Mouse (Mus musculus): ENCODE results near the gene Olfr15.

The Olfr15 gene

DNA sequence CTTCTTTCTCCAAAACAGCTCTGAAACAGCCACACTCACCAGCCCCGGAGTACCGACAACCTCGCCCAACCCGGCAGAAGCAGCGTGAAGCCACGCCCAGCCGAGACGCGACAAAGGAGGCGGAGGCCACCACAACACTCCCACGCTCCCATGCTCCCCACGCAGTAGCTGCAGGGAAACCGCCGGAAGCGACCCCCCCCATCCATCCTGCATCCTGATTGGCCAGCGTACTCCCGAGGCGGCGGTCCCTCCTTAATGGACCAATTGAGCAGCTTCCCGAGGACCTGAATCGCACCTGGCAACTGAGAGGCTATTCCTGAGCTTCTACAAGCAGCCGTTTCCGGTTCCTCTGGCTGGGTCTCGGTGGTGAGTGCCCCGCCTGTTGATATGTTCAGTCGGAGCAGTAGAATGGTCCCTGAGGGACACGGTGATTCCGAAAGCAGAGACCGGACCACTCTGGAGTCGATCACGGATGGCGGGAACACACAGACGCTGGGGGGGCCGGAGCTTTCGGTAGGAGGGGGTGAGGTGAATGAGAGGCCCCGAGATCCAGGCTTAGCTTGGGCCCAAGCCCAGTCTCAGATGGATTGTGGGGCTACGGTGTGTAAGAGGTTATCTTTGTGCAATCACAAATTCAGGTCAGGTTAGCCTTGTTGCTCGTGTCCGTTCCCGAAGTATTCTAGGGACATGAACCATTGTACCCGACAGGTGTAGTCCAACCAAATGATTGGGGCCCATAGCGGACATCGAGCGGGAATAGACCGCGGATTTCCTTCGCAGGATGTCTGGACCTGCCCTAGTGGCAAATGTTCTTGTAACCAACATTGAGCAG, 41.8 kb downstream of the Olfr15 start, which contains the start of gene Naa60:
Gene Naa60, plus strand, starts transcription at position 160 of the 832 bp plus-strand sequence.
- peak; percentile 78 for DNase-seq (ENCODE audit: low spot score)

DNA sequence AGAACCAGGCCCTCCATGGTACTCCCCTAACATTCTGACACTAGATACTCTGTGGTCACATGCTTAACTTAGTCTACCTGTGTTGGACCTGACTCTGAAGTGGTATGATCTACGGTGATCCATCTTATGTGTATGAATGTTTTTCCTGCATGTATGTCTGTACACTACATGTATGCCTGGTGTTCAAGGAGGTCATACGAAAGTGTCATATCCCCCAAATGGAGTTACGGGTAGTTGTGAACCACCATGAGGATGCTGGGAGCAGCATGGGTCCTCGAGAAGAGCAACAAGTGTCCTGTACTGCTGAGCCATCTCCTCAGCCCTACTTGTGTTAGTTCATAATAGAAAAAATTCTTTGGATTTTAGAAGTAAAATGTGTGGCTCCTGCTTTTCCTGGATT, 45.7 kb downstream of the Olfr15 start:
- DNase-seq (ENCODE audit: low spot score), result no peak

DNA sequence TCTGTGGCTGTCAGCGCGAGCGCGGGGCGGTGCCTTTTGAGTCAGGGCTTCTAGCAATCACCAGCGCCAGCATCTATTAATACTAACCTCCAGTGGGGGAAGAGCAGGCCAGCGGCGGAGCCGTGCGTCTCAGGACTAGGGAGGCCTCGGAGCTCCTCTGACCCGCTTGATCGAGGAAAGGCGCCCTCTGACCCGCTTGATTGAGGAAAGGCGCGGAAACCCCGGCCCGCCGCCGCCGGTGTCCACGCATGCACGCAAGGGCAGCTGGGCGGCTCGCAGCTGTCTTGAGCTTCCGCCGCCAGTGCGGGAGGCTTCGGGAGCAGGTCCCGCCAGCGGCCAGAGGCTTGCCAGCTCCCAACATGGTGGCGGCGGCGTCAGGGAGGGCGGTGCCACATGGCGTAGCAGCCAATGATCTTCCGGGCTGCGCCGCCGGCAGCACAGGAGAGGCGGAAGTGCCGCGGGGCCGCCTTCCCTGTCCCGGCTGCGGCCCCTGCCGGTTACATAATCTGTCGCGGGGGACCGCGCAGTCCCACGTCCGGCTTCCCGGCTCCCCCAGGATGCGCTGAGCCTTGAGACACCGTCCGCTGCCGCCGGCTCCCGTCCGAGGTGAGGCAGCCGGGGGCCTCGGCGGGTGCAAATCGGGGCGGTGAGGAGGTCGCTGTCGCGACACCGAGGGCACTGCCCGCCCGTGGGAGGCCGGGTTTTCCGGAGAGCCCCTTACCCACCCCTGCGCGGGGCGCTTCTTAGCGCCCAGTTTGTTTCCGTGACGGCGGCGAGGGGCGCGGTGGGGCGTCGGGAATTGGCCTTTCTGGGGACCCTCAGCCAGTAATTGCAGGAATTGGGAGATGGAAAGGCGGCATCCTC, 53.8 kb downstream of the Olfr15 start, which contains the start of the genes Zfp597 and Gm20695:
Gene Zfp597, minus strand, starts transcription at position 361 of the 864 bp plus-strand sequence.
Gene Gm20695, plus strand, starts transcription at position 448 of the 864 bp plus-strand sequence.
- DNase-seq (ENCODE audit: low spot score), result peak; percentile 86

DNA sequence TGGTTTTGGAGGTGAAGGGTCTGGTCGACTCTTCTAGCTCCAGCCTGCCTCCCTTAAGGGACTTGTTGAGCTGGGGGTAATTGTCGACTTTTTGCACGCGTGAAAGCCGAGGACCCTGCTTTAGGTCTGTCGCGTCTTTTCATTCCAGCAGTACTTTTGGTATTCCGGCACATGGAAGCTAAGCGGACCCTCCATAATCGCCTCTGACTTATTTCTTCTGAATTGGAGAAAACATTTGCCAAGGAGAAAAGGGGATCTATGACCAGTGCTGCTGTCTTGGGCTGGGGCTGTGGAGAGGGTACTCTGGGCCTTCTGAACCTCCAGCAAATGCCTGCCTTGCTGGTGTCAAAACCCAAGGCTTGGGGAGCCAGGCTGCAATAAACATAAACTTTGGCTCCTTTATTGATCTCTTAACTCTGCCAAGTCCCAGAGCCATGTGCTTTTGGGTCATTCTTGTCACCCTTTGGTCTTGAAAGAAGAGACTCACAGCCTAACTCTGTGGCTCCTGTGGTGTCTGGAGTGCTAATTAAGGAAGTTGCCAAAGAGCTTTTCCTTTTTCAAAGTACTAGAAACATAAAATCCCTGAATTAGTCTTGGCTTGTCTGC, 54.5 kb downstream of the Olfr15 start:
- DNase-seq (ENCODE audit: low spot score), result no peak

DNA sequence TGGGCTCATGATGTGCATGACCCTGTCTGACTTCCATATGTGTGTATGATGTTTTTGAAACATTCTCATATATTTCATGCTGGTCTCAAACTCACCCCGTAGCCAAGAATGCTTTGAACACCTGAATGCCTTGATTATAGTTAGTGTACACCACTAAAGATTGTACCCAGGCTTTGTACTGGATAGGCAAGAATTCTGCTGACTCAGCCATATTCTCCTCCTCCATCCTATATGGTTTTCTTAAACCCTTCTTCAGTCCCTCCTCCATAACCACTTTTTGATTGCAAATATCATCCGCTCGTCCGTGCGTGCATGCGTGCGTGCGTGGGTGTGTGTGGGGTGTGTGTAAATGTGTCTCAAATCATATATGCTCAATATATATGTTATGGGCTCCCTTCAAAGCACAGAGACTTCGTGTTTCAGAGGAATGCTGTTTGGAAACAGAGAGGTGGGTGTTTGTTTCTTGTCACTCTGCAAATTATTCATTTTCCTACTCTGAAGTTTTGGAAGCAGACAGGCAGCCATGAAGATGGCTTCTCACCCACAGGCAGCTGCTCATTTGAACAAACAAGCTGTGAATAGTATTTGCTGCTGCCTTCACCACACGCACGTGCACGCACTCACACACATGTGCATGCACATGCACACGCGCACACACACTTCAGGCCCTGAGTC, 61.1 kb downstream of the Olfr15 start:
- no peak for DNase-seq (ENCODE audit: low spot score)

DNA sequence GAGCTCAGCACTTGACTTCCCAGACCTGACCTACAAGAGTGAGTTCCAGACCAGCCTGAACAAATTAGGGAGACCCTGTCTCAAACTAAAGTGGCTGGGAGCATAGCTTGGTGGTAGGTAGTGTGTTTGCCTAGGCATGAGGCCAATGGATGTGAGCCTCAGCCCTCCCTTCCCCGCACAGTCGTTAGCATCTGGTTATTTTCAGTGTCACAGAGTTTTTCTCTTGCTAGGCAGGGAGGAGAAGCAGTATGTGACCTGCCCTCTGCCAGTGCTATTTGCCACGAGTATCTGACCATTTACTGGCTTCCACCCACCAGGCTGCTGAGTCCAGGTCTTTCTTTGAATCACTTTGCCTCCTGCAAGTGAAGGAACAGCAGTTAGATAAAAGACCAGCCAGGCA, 63.1 kb downstream of the Olfr15 start:
- DNase-seq (ENCODE audit: low spot score), result no peak
